ENCODE assay signal across 27 mouse cellular contexts in the genomic region with DNA sequence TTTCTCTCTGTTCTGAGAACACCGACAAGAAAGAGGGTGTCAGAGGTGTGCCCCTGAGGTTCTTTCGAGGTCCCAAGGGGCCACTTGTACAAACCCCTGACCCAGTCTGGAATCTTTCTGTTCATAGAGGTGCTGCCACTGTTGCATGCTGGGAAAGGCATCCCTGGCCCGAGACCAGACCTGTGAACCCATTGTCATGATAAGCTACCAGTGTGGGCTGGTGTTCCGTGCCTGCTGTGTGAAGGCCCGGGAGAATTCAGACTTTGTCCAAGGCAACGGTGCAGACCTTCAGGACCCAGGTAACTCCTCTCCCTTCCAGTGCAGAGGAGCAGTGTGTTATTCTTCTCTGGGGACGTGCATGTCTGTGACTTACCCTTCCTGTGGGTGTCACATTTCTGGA. TPM values are rescaled to one million over a fixed set of nuclear protein-coding genes. Genes with fewer than 3 reads are reported as not detected.
A peak's percentile ranks its signal among the peaks of the same experiment; 100 is the strongest.
DNase-seq lines count a peak whose midpoint lies in the region; ATAC-seq and TF ChIP-seq lines count a peak whose summit lies in the region.
"Had no signal": no experiment of that assay in that cellular context is flagged by ENCODE, and none has a peak within 500 bp of the region (broad histone marks: within the 10 kb centered on the region; RNA-seq: fewer than 3 reads in every experiment).

No protein-coding gene starts in this region.

- peak overlapping the region; percentile 5; the same call in 1 of the 2 replicates for H3K4me3 ChIP-seq in E14TG2a.4 (replicated peaks; ENCODE audit: low read length)
- H3K4me3 ChIP-seq in liver, embryonic 12.5 days = no peak overlapping the region
- H3K4me3 ChIP-seq: embryonic facial prominence, embryonic 13.5 days; embryonic facial prominence, embryonic 15.5 days; erythroblast, embryonic 14.5 days; forebrain, embryonic 10.5 days; forebrain, embryonic 12.5 days had no signal

- no peaks in the 10 kb centered on the region for H3K27me3 ChIP-seq in E14TG2a.4 (ENCODE audit: insufficient read depth, low read length)
- no peaks in the 10 kb centered on the region for H3K27me3 ChIP-seq in liver, embryonic 12.5 days (replicated peaks)
- H3K27me3 ChIP-seq: embryonic facial prominence, embryonic 13.5 days; embryonic facial prominence, embryonic 15.5 days; forebrain, embryonic 12.5 days; Patski had no signal

- TF ChIP-seq CTCF in E14TG2a.4 (conservative IDR thresholded peaks at IDR 0.05; ENCODE audit: low read length) = no peak

- no peak overlapping the region for H3K4me2 ChIP-seq in liver, embryonic 12.5 days
- H3K4me2 ChIP-seq: embryonic facial prominence, embryonic 13.5 days; embryonic facial prominence, embryonic 15.5 days; forebrain, embryonic 12.5 days had no signal

- H3K4me1 ChIP-seq in E14TG2a.4 (replicated peaks; ENCODE audit: low read depth, low read length) = peaks cover 77% of the 10 kb centered on the region
- H3K4me1 ChIP-seq in liver, embryonic 12.5 days = peaks cover 16% of the 10 kb centered on the region
- H3K4me1 ChIP-seq: forebrain, embryonic 10.5 days; forebrain, embryonic 12.5 days had no signal

- no peaks in the 10 kb centered on the region for H3K9me3 ChIP-seq in E14TG2a.4 (ENCODE audit: low read length)
- H3K9me3 ChIP-seq in liver, embryonic 12.5 days (replicated peaks) = no peaks in the 10 kb centered on the region
- H3K9me3 ChIP-seq: embryonic facial prominence, embryonic 13.5 days; embryonic facial prominence, embryonic 15.5 days; forebrain, embryonic 10.5 days; forebrain, embryonic 12.5 days had no signal

- no peak overlapping the region for H3K9ac ChIP-seq in liver, embryonic 12.5 days
- H3K9ac ChIP-seq: embryonic facial prominence, embryonic 13.5 days; embryonic facial prominence, embryonic 15.5 days; forebrain, embryonic 12.5 days had no signal

- DNase-seq in ES-CJ7 (ENCODE audit: low read depth, low spot score) (peak; percentile 64), R1 (ENCODE audit: low read depth, low spot score) (peak; percentile 87)
- no peak for DNase-seq in adrenal gland, postnatal 25 days
- DNase-seq in heart, adult 11 months = no peak
- DNase-seq: adrenal gland, adult 8-10 months; adrenal gland, postnatal 14 days; B cell, adult 2 months; cerebellum, adult 11 months; cerebellum, adult 18-20 months; cerebellum, adult 8-10 months; cerebellum, adult 9-11 months; cerebellum, postnatal 14 days; cerebellum, postnatal 36 days; embryo, embryonic 11 days had no signal

- peaks cover 96% of the 10 kb centered on the region for H3K36me3 ChIP-seq in E14TG2a.4 (ENCODE audit: insufficient read depth, low read length)
- H3K36me3 ChIP-seq in liver, embryonic 12.5 days = peaks cover 26% of the 10 kb centered on the region
- H3K36me3 ChIP-seq: G1E had no signal

- WGBS in liver, embryonic 12.5 days (ENCODE audit: insufficient replicate concordance) = 69% methylated on average over 7 of the region's 7 CpGs

- no peak for ATAC-seq in liver, embryonic 12.5 days
- ATAC-seq: activated CD4-positive, CD25-positive, alpha-beta regulatory T cell, adult 4 months; CD4-positive, CD25-positive, alpha-beta regulatory T cell, adult 4 months; forebrain, embryonic 14.5 days; forebrain, embryonic 16.5 days; Patski had no signal

- H3K27ac ChIP-seq in liver, embryonic 12.5 days = no peak overlapping the region
- H3K27ac ChIP-seq: embryonic facial prominence, embryonic 13.5 days; embryonic facial prominence, embryonic 15.5 days; forebrain, embryonic 10.5 days; forebrain, embryonic 12.5 days had no signal

RNA-seq across cellular contexts. Expression of a gene that starts 21.1 kb away (rescaled TPM):
- polyA plus RNA-seq in liver, embryonic 12.5 days (2016; fragmentation: Nextera tagmentation; extraction: Ambion mirVana) = 18.1 and 19.5 TPM in 2 replicates
- 33.0 and 37.1 TPM in 2 replicates for total RNA-seq in adrenal gland, postnatal 25 days (2021)
- polyA plus RNA-seq: CD4-positive, CD25-positive, alpha-beta regulatory T cell, adult 4 months; erythroblast, embryonic 14.5 days; G1E had no signal

Comparison
In these comparisons a context has a peak if more than half of its experiments do, and no peak if none do; other contexts are left out.
1. DNase-seq: peak in ES-CJ7 (single experiment) and R1 (single experiment); none in adrenal gland, postnatal 25 days (single experiment) and heart, adult 11 months (single experiment).